Mouse (Mus musculus) bone marrow macrophage, adult 2 months (primary cell): ENCODE data around the gene Kif21a. TPM values are rescaled to one million over a fixed set of nuclear protein-coding genes. Genes with fewer than 3 reads are reported as not detected.
A peak's percentile ranks its signal among the peaks of the same experiment; 100 is the strongest.

Experiments used
- H3K27ac ChIP-seq: 2 replicates; pipeline ENCODE4 v1.5.1; 2012; ENCODE audit warnings: low read depth, low read length; ENCODE audit not compliant: insufficient read depth
- H3K4me1 ChIP-seq: 2 replicates; pipeline ENCODE4 v1.6.1; 2012; ENCODE audit warnings: low read length; ENCODE audit not compliant: control insufficient read depth, insufficient read depth
- H3K4me3 ChIP-seq: 2 replicates; pipeline ENCODE4 v1.5.1; 2012; ENCODE audit warnings: mild to moderate bottlenecking, low read length, moderate library complexity; ENCODE audit not compliant: insufficient read depth
- CTCF ChIP-seq: IDR thresholded peaks from 2 replicates; pipeline ENCODE4 v1.5.1; 2012; ENCODE audit warnings: low read depth, mild to moderate bottlenecking, low read length, moderate library complexity
- POLR2A ChIP-seq: IDR thresholded peaks from 2 replicates; pipeline ENCODE4 v1.6.1; 2012; ENCODE audit warnings: mild to moderate bottlenecking, low read depth, low read length, borderline replicate concordance
- polyA plus RNA-seq: library from polyadenylated mRNA; stranded (reverse); fragments of >200 nt; gene quantifications from 2 replicates; pipeline ENCODE4 v1.2.4, GENCODE M21; 2012; ENCODE audit not compliant: missing spikeins, insufficient read depth, insufficient read length

Gene Kif21a
- polyA plus RNA-seq: 0.41 TPM in 1 of 2 replicates, not detected in the other

DNA sequence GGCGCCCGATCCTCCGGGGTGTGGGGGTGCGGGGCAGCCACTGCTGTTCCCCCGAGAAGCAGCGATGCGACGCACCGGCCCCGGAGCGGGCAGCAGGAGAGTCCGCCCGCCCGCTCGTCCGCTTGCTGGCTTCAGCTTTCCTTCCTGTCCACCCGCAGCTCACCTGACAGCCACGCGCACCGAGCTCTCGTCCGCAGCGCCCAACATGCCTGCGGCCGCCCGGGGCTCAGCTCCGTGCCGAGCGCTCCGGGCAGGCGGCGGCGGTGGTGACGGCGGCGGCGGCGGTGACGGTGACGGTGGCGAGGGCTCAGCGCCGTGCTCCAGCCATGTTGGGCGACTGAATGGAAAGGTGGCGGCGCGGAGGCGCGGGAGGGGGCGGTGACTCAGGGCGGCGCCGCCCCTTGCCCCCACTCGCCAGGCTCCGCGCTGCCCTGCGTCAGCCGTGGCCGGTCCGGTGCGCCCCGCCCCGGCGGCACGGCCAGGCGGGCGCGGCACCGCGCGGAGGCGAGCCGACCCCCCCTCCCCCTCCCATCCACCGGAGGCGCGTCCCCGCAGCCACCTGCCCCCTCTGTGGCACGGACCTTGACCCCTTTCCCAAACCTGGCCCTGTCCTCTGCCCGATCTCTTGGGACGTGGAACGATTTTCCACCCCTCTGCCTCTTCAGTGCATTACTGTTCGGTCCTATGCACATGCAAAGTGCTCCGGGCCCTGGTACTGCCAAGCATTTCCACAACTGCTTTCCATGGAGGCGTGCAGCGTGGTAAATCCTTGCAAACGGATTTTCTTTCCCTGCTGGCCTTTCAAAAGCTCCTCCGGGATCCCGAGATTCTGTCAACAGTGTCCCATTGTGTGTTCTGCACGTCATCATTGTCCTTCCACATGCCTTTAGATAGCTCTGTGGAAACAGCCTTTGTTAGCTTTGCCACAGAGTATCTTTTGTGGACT is at the start of gene Kif21a:
Gene Kif21a (minus strand): TSS at position 453 of the 946 bp plus-strand sequence.
- TF ChIP-seq POLR2A (no peak), CTCF (no peak)
- H3K4me1 ChIP-seq: peaks cover 2% of the 10 kb centered on the region; the same call in 1 of the 2 replicates
- H3K4me3 ChIP-seq: peak within 1 kb of the TSS; percentile 96
- no peak within 1 kb of the TSS for H3K27ac ChIP-seq

- Histone ChIP-seq H3K4me3 (no peak overlapping the region), H3K4me1 (no peaks in the 10 kb centered on the region), H3K27ac (no peak overlapping the region)
- TF ChIP-seq CTCF: no peak
- TF ChIP-seq POLR2A: no peak
These were observed 46.9 kb upstream of the Kif21a start for GRCm38 (mm10) chr15:91096606-91097005.

DNA sequence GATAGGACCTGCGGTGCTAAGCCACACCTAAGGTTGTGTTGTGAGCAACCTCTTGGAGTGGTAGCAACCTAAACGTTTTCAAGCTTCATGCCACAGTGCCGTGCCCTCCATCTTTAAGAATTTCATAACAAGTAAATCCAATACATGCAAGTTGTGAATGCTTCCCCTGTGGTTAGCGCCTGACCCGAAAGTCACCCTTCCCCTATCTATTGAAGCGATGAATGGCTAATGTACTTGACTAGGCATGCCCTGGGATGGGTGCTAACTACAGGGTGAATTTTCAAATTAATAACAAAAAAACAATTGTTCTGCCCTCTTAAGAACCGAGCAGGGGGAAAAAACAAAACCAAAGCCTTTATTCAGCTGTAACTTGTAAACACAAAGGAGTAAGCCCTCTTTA is 39.7 kb upstream of the Kif21a start:
- TF ChIP-seq CTCF: no peak
- no peak for TF ChIP-seq POLR2A
- no peaks in the 10 kb centered on the region for H3K4me1 ChIP-seq
- no peak overlapping the region for H3K27ac ChIP-seq
- no peak overlapping the region for H3K4me3 ChIP-seq

DNA sequence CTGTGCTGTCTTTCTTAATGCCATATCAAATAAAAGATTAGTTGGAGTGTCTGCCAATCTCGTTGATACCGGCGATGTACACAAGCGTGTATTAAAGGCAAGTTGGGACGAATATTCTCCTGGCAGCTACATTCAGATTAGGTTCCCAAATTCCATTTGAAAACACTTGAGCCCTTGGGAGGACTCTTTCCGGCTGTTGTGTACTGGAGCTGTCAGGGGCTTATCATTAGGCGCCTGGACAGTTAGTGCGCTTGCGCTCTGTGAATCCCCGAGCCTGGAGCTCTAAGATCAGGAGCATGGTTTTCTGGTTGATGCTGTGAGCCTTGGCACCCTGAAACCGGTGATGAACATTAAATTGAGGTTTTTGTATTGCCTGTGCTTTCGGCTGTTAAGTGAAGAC is 38.3 kb upstream of the Kif21a start:
- H3K4me3 ChIP-seq: no peak overlapping the region
- no peak overlapping the region for H3K27ac ChIP-seq
- TF ChIP-seq POLR2A: no peak
- TF ChIP-seq CTCF: no peak
- no peaks in the 10 kb centered on the region for H3K4me1 ChIP-seq

DNA sequence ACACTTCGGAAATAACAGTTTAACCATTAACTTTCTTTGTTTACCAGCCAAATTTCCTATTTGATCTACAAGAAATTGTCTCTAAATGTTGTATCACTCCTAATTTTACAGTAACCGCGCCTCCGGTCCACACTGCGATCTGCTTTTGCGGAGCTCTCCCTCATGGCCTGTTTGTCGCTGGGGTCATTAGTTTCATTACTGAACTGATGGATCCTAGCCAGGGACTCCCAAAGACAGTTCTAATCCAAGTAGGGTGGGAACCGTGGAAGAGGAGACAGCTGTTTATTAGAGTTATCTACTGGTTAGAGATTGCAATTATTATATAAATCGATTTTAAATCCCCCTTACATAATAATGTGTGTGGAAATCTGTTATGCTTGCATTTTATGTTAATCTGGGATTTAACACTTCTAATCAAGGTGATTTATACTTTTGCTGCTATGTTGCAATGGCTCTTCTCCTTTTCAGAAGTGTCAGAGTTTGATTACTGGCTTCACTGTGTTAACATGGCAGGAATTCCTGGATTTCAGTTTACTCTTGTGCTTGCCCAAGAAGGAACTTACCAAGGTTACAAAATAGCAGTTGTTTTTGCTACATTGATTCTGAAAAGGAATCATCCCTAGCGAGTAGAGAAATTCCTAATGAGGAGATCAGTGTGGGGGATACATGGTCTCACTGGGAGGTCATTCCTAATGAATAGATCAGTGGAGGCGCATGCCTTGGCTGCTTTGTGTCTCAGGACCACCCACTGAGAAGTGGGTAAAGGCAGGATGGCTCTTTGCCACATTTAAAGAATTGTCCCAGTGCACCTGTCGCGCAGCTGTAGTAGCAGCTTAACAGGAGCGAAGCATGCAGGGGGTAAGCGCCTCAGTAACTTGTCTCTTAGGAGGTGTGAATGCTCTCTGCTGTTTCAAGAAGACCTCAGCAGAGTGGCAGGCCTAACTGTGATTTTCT is 28.0 kb upstream of the Kif21a start:
- Histone ChIP-seq H3K4me1 (no peaks in the 10 kb centered on the region), H3K4me3 (no peak overlapping the region), H3K27ac (no peak overlapping the region)
- no peak for TF ChIP-seq POLR2A

DNA sequence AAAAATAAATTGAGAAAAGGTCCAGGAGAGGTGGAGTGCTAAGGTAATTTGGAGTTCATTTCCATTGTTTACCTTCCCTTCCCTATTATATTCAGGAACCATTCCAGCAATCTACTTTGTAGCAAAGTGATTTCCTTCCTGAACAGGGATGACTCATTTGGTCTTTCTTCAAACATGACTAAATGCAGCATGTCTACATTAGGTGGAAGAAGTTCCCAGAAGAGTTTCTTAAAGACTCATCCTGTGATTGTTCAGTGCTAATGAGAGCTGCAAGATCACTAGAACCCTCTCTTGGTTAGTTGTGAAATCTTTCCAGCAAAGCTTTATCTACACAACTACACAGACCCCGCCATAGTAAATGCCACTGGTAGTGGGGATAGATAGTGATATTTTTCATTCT is 22.7 kb upstream of the Kif21a start:
- TF ChIP-seq POLR2A: no peak
- no peak for TF ChIP-seq CTCF
- no peaks in the 10 kb centered on the region for H3K4me1 ChIP-seq

GRCm38 (mm10) chr15:91064310-91064826 is 14.6 kb upstream of the Kif21a start:
- Histone ChIP-seq H3K27ac (no peak overlapping the region), H3K4me1 (no peaks in the 10 kb centered on the region), H3K4me3 (no peak overlapping the region)
- TF ChIP-seq POLR2A: no peak
- TF ChIP-seq CTCF: no peak

More for the DNA sequence above, 22.7 kb upstream of the Kif21a start:
- no peak overlapping the region for H3K27ac ChIP-seq
- H3K4me3 ChIP-seq: no peak overlapping the region

DNA sequence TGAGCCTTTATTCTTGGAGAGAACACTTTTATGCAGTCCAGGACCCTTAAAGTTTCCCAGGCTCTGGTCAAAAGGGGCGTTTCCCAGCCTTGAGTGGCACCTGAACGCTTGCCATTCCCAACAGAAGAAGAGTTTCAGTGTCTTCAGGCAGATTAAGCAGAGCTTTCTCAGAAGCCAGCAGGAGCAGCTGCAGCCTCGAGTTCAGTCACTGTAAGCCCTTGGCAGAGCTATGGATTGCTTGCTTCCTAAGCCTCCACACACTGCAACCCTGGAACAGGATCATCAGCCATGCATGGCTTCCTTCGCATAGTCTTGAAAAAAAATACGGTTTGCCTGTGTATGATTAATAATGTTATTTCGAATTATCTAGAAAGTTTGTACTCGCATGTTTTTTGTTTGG is 14.1 kb upstream of the Kif21a start:
- TF ChIP-seq CTCF: no peak
- no peak for TF ChIP-seq POLR2A
- H3K27ac ChIP-seq: no peak overlapping the region
- H3K4me3 ChIP-seq: no peak overlapping the region
- no peaks in the 10 kb centered on the region for H3K4me1 ChIP-seq

- Histone ChIP-seq H3K4me1 (peaks cover 3% of the 10 kb centered on the region; the same call in 1 of the 2 replicates), H3K4me3 (no peak overlapping the region), H3K27ac (no peak overlapping the region)
- TF ChIP-seq POLR2A (no peak), CTCF (no peak)
These were observed 7.2 kb upstream of the Kif21a start for GRCm38 (mm10) chr15:91056866-91057342.
